Mouse (Mus musculus) forebrain, postnatal 0 days (tissue): ENCODE measurements around the gene Rftn1. TPM values are rescaled to one million over a fixed set of nuclear protein-coding genes. Genes with fewer than 3 reads are reported as not detected.

Experiments used
- ATAC-seq: fragments of 200-750 bp; cut with Nextera tagmentation; 2 replicates; pipeline ENCODE4 v1.8.0; 2017; ENCODE audit warnings: mild to moderate bottlenecking, moderate library complexity
- DNase-seq: peaks from one replicate; pipeline ENCODE4 v3.0.0-alpha.2; 2015
- H3K27ac ChIP-seq: fragments of 300-500 bp; sonication (generic); 2 replicates; pipeline ENCODE4 v1.5.1; 2014; ENCODE audit warnings: low read depth, mild to moderate bottlenecking, antibody characterized with exemption, low read length, moderate library complexity, mixed read lengths
- H3K27me3 ChIP-seq: fragments of 300-500 bp; sonication (generic); 2 replicates; pipeline ENCODE4 v1.6.1; 2014; ENCODE audit warnings: mild to moderate bottlenecking, low read length, mixed read lengths; ENCODE audit not compliant: insufficient read depth
- H3K36me3 ChIP-seq: fragments of 300-500 bp; sonication (generic); 2 replicates; pipeline ENCODE4 v1.6.1; 2014; ENCODE audit warnings: mild to moderate bottlenecking, moderate library complexity; ENCODE audit not compliant: insufficient read depth
- H3K4me1 ChIP-seq: fragments of 300-500 bp; sonication (generic); 2 replicates; pipeline ENCODE4 v1.6.1; 2014; ENCODE audit warnings: antibody characterized with exemption; ENCODE audit not compliant: insufficient read depth
- H3K4me2 ChIP-seq: fragments of 300-500 bp; sonication (generic); 2 replicates; pipeline ENCODE4 v1.6.1; 2014; ENCODE audit warnings: low read depth, mild to moderate bottlenecking, moderate library complexity
- H3K4me3 ChIP-seq: fragments of 300-500 bp; sonication (generic); 2 replicates; pipeline ENCODE4 v1.5.1; 2014; ENCODE audit warnings: low read depth, low read length, mixed read lengths
- H3K9ac ChIP-seq: fragments of 300-500 bp; sonication (generic); 2 replicates; pipeline ENCODE4 v1.6.1; 2014; ENCODE audit warnings: mild to moderate bottlenecking
- H3K9me3 ChIP-seq: fragments of 300-500 bp; sonication (generic); 2 replicates; pipeline ENCODE4 v1.6.1; 2016; ENCODE audit warnings: low read length
- CTCF ChIP-seq: sonication (generic); IDR thresholded peaks from 2 replicates; pipeline ENCODE4 v1.5.1; 2016; ENCODE audit warnings: antibody characterized with exemption, control low read depth, low read depth
- WGBS: fragments of 180-500 bp; shearing (Covaris S2); extraction: QIAGEN DNeasy Blood & Tissue Kit; methylation state at CpG from one replicate; pipeline ENCODE4 v1.1.7; 2014; 5-methylcytosine and 5-hydroxymethylcytosine counted together
- polyA plus RNA-seq: library from polyadenylated mRNA; unstranded; fragments of >200 nt; fragmentation: Nextera tagmentation; extraction: Ambion mirVana; gene quantifications from 2 replicates; pipeline ENCODE4 v1.2.1, GENCODE M21; 2015
- total RNA-seq: library from RNA; depleted of rRNA; stranded (reverse); fragments of >200 nt; gene quantifications from 2 replicates; pipeline ENCODE4 v1.2.3, GENCODE M21; 2014

Gene Rftn1
- total and polyA plus RNA-seq, 2 experiments from 2014 or later = 27.4 to 58.3 TPM

- H3K9ac ChIP-seq = no peak overlapping the region
- TF ChIP-seq CTCF = no peak
- no peaks in the 10 kb centered on the region for H3K4me1 ChIP-seq
- H3K27me3 ChIP-seq = no peaks in the 10 kb centered on the region
- no peak overlapping the region for H3K27ac ChIP-seq
- DNase-seq (no peak), ATAC-seq (no peak)
- WGBS = 71% methylated on average over 5 of the region's 5 CpGs
- H3K4me3 ChIP-seq = no peak overlapping the region
- no peaks in the 10 kb centered on the region for H3K36me3 ChIP-seq
- H3K9me3 ChIP-seq = no peaks in the 10 kb centered on the region
- no peak overlapping the region for H3K4me2 ChIP-seq
These were observed 96.4 kb downstream of the Rftn1 start for GRCm38 (mm10) chr17:50094077-50094476.

- WGBS = 32% methylated on average over 3 of the region's 3 CpGs
These were observed 97.1 kb downstream of the Rftn1 start for GRCm38 (mm10) chr17:50093356-50093755.

GRCm38 (mm10) chr17:50092848-50093247, 97.6 kb downstream of the Rftn1 start:
- Histone ChIP-seq H3K27ac (no peak overlapping the region), H3K27me3 (no peaks in the 10 kb centered on the region), H3K9ac (no peak overlapping the region), H3K4me2 (no peak overlapping the region), H3K4me3 (no peak overlapping the region), H3K4me1 (no peaks in the 10 kb centered on the region), H3K9me3 (no peaks in the 10 kb centered on the region), H3K36me3 (no peaks in the 10 kb centered on the region)
- DNase-seq (no peak), ATAC-seq (no peak)
- TF ChIP-seq CTCF = no peak
- WGBS = 79% methylated on average over 8 of the region's 8 CpGs

More at GRCm38 (mm10) chr17:50093356-50093755, 97.1 kb downstream of the Rftn1 start:
- Histone ChIP-seq H3K4me3 (no peak overlapping the region), H3K4me2 (no peak overlapping the region), H3K36me3 (no peaks in the 10 kb centered on the region), H3K9me3 (no peaks in the 10 kb centered on the region), H3K27ac (no peak overlapping the region), H3K27me3 (no peaks in the 10 kb centered on the region), H3K4me1 (no peaks in the 10 kb centered on the region), H3K9ac (no peak overlapping the region)
- no peak for DNase-seq
- ATAC-seq = no peak
- no peak for TF ChIP-seq CTCF

GRCm38 (mm10) chr17:50091829-50092228, 98.6 kb downstream of the Rftn1 start:
- no peaks in the 10 kb centered on the region for H3K9me3 ChIP-seq
- H3K4me3 ChIP-seq = no peak overlapping the region
- no peaks in the 10 kb centered on the region for H3K36me3 ChIP-seq
- H3K4me1 ChIP-seq = no peaks in the 10 kb centered on the region
- TF ChIP-seq CTCF = no peak
- ATAC-seq = no peak
- H3K27ac ChIP-seq = no peak overlapping the region
- no peak for DNase-seq
- WGBS = 61% methylated on average over 6 of the region's 6 CpGs
- no peak overlapping the region for H3K9ac ChIP-seq
- no peak overlapping the region for H3K4me2 ChIP-seq
- H3K27me3 ChIP-seq = no peaks in the 10 kb centered on the region

GRCm38 (mm10) chr17:50089725-50090124, 100.7 kb downstream of the Rftn1 start:
- H3K4me2 ChIP-seq = no peak overlapping the region
- H3K4me1 ChIP-seq = no peaks in the 10 kb centered on the region
- no peaks in the 10 kb centered on the region for H3K27me3 ChIP-seq
- DNase-seq = no peak
- no peaks in the 10 kb centered on the region for H3K9me3 ChIP-seq
- H3K36me3 ChIP-seq = no peaks in the 10 kb centered on the region
- no peak overlapping the region for H3K4me3 ChIP-seq
- TF ChIP-seq CTCF = no peak
- H3K27ac ChIP-seq = no peak overlapping the region
- ATAC-seq = no peak
- H3K9ac ChIP-seq = no peak overlapping the region
- WGBS = 87% methylated on average over 8 of the region's 8 CpGs

GRCm38 (mm10) chr17:50088054-50088453, 102.4 kb downstream of the Rftn1 start:
- WGBS = 91% methylated on average over 3 of the region's 3 CpGs
- no peaks in the 10 kb centered on the region for H3K9me3 ChIP-seq
- no peak overlapping the region for H3K9ac ChIP-seq
- H3K4me2 ChIP-seq = no peak overlapping the region
- no peaks in the 10 kb centered on the region for H3K27me3 ChIP-seq
- ATAC-seq (no peak), DNase-seq (no peak)
- no peak for TF ChIP-seq CTCF
- H3K27ac ChIP-seq = no peak overlapping the region
- no peaks in the 10 kb centered on the region for H3K4me1 ChIP-seq
- no peaks in the 10 kb centered on the region for H3K36me3 ChIP-seq
- no peak overlapping the region for H3K4me3 ChIP-seq

- H3K9ac ChIP-seq = no peak overlapping the region
- no peak overlapping the region for H3K4me2 ChIP-seq
- H3K36me3 ChIP-seq = no peaks in the 10 kb centered on the region
- 50% methylated on average over 4 of the region's 4 CpGs for WGBS
- no peaks in the 10 kb centered on the region for H3K9me3 ChIP-seq
- no peak overlapping the region for H3K27ac ChIP-seq
- H3K4me3 ChIP-seq = no peak overlapping the region
- DNase-seq (no peak), ATAC-seq (no peak)
- no peaks in the 10 kb centered on the region for H3K4me1 ChIP-seq
- no peak for TF ChIP-seq CTCF
- no peaks in the 10 kb centered on the region for H3K27me3 ChIP-seq
These were observed 103.6 kb downstream of the Rftn1 start for GRCm38 (mm10) chr17:50086887-50087286.

- ATAC-seq (no peak), DNase-seq (no peak)
- no peak overlapping the region for H3K4me2 ChIP-seq
- no peak overlapping the region for H3K9ac ChIP-seq
- H3K27me3 ChIP-seq = no peaks in the 10 kb centered on the region
- no peaks in the 10 kb centered on the region for H3K36me3 ChIP-seq
- no peak overlapping the region for H3K4me3 ChIP-seq
- H3K4me1 ChIP-seq = no peaks in the 10 kb centered on the region
- no peak overlapping the region for H3K27ac ChIP-seq
- H3K9me3 ChIP-seq = no peaks in the 10 kb centered on the region
- TF ChIP-seq CTCF = no peak
- 82% methylated on average over 6 of the region's 6 CpGs for WGBS
These were observed 105.8 kb downstream of the Rftn1 start for GRCm38 (mm10) chr17:50084721-50085120.
